Mouse (Mus musculus) gastrocnemius, adult 8-10 months (tissue): Measurements from ENCODE around the gene Hspa12b. TPM values are rescaled to one million over a fixed set of nuclear protein-coding genes. Genes with fewer than 3 reads are reported as not detected.

Experiments used
- DNase-seq, 2 experiments: peaks; one replicate each; pipeline ENCODE4 v3.0.0; 2022; ENCODE audit warnings: low spot score in 2 of 2
- total RNA-seq, 4 experiments: library from RNA; stranded (reverse); gene quantifications; 2 replicates each; pipeline ENCODE4 v1.2.4; 2022

Gene Hspa12b
- total RNA-seq, 4 experiments from 2014 or later, result 6.8 to 9.2 (median 6.9) TPM

DNA sequence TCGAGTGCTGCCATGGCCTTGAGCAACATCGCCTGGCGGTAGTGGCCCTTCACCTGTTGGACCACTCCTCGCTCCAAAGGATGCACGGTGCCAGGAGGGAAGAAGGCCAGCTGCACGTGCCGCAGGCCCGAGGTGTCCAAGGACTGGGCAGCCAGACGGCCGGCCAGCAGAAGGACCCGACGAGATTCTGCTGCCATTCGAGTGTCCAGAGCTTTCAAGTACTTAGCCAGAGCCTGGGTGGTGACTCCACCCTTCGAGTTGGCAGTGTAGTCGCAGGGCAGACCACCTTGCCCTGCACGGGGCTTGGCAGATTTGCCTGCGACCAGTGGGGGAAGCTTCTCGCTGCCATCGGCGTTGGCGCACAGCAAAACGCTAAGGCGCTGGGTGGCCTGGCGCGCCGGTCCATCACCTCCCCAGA lies 51.8 kb downstream of the Hspa12b start:
- no peak for DNase-seq

DNA sequence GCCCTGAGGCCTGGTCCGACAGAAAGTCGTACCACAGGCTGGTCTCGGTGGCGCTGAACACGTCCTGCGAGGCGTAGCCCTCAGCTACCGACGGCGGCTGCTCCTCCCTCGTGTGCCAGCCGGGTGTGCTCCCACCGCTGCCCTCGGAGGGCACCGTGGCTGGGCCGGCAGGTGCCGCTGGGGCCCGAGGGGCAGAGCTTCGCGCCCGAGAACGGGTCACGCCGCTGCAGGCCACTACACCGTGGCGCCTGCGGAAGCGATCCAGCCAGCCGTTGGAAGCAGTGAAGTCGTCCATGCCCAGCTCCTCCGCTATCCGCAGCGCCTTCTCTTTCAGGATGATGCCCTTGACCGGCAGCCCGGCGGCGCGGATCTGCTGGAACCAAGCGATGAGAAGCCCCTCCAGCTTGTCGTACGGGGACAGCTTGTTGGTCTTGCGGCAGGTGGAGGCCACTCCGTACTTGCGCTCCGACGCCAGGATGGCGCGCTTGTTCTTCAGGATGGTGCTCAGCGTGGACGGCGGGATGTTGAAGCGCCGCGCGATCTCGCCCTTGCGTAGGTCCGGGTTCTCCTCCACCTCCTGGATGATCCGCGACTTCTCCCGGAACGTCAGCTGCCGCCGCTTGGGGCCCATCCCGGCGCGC lies 52.3 kb downstream of the Hspa12b start:
- peak; percentile 20 to 35 for DNase-seq

GRCm38 (mm10) chr2:131179990-131180587 lies 53.0 kb downstream of the Hspa12b start, which contains the start of gene Cenpb:
TSS of gene Cenpb (minus strand) at chr2:131180067.
- peak; percentile 72 to 85 for DNase-seq

DNA sequence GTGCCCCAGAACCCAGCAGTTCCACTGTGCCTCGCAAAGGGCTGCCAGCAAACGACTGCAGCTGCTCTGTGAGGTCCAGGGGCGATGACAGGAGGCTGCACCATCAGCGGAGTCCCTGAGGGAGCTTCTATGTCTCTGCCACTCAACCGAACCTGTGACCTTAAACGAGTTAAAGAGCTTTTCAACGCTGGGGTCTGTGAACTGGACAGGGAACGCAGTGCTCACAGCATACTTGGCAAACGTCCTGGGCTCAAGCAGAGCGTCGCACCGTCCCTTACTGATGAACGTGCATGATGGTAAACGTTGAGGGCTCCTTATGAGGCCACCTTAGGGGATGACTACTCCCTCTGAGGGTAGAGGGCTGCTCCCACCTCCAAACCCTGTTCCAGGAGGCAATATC lies 59.3 kb downstream of the Hspa12b start:
- peak in 1 of 2 experiments; percentile 14 for DNase-seq

GRCm38 (mm10) chr2:131186771-131187601 lies 59.9 kb downstream of the Hspa12b start, which contains the start of the genes Cdc25b and Spef1:
TSS of gene Cdc25b (plus strand) at chr2:131186949.
TSS of gene Spef1 (minus strand) at chr2:131187282.
- DNase-seq, result peak; percentile 61 to 76

DNA sequence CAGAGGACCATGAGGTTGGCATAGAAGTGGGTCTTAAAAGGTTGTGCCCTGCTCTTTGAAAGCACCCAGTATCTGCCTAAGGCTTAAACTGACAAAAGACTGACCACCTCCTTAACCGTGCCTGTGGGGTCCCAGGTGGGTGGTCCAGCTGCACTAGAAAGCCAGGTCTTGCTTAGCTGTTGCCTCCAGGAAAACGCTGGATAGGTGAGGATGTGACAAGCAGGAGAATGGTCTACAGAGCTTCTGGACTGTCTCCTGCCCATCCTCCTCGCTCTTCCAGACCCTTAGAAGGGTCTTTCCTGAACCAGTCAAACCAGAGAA lies 60.5 kb downstream of the Hspa12b start:
- no peak for DNase-seq

DNA sequence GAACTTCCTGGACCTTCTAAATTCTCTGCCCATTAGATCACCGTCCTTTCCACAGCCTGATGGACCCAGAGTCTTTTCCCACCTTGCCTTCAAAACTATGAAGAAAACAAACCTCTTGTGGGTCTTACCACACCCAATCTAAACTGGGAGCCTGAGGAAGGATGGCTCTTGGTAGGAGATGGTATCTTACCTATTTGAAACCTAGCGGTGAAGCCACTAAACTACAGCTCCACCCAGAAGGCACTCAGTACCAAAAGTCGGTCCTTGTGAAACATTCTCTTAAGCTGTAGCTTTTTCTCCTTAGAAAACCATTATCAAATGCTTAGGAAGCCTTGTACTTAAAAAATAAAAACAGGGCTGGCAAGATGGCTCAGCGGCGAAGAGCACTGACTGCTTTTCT lies 61.2 kb downstream of the Hspa12b start:
- no peak for DNase-seq

- peak in 1 of 2 experiments; percentile 56 for DNase-seq
These were observed 62.6 kb downstream of the Hspa12b start for GRCm38 (mm10) chr2:131189521-131190309.

DNA sequence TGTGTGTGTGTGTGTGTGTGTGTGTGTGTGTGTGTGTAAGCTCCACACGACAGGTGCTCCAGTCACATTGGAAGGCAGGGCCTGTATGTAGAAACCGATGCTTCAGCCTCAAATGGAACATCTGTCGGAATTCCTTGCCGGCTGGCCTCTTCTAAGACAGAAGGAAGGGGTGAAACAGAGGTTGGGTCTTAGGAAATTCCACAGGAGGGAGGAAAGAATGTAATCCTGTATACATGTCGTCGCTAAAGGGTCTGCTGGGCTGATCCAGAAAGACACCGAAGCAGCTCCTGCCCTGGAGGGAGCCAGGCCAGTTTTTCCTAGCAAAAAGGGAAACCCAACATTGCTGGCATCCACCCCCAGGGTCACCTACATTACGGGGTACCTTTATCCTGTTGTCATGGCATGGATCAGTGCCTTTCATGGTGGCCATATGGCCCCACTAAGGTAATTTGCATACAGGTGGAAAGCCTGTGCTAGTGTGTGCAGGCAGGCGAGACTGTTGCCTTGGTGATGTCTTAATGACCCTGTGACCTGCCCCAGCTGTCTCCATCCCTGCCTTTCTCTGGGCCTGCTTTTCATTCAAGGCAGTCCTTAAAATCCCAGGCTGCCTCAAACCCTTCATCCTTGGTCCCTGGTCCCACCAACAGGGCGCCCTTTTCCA lies 63.4 kb downstream of the Hspa12b start:
- DNase-seq, result no peak

GRCm38 (mm10) chr2:131191005-131191390 lies 63.9 kb downstream of the Hspa12b start:
- DNase-seq, result no peak

Other genes with a start within 250 kb of the Hspa12b start
- gene 4930402H24Rik, start 220.9 kb upstream of the Hspa12b start, total RNA-seq, result 1 to 10 TPM; 2.0 to 4.0 (median 2.9) TPM
- 10 to 100 TPM; 11.4 to 15.0 (median 12.0) TPM for gene Atrn, start 220.8 kb upstream of the Hspa12b start, total RNA-seq
- 1 to 10 TPM in 3 of 4 experiments, under 1 TPM in 1; 0.92 to 1.7 (median 1.3) TPM for gene Gfra4, start 84.2 kb upstream of the Hspa12b start, total RNA-seq
- gene Adam33, start 63.5 kb upstream of the Hspa12b start, total RNA-seq, result 1 to 10 TPM in 3 of 4 experiments, under 1 TPM in 1; 0.82 to 1.8 (median 1.3) TPM
- gene Siglec1, start 40.5 kb upstream of the Hspa12b start, total RNA-seq, result under 1 TPM; 0.19 to 0.72 (median 0.47) TPM
- gene Gm11037, start 6.2 kb downstream of the Hspa12b start, total RNA-seq, result not detected
- 1 to 10 TPM; 2.6 to 5.9 (median 4.4) TPM for gene 1700037H04Rik, start 32.8 kb downstream of the Hspa12b start, total RNA-seq
- 10 to 100 TPM; 77.4 to 89.0 (median 82.6) TPM for gene Cenpb, start 52.8 kb downstream of the Hspa12b start, total RNA-seq
- gene Cdc25b, start 59.7 kb downstream of the Hspa12b start, total RNA-seq, result 1 to 10 TPM; 1.2 to 2.3 (median 1.9) TPM
- 1 to 10 TPM in 3 of 4 experiments, under 1 TPM in 1; 0.94 to 1.7 (median 1.5) TPM for gene Spef1, start 60.0 kb downstream of the Hspa12b start, total RNA-seq
- gene Ap5s1, start 79.8 kb downstream of the Hspa12b start, total RNA-seq, result 10 to 100 TPM; 10.7 to 21.6 (median 18.7) TPM
- 10 to 100 TPM; 39.9 to 46.3 (median 43.4) TPM for gene Mavs, start 106.8 kb downstream of the Hspa12b start, total RNA-seq
- gene Pank2, start 135.2 kb downstream of the Hspa12b start, total RNA-seq, result 10 to 100 TPM; 18.9 to 25.4 (median 23.8) TPM
- 1 to 10 TPM; 1.4 to 2.3 (median 1.4) TPM for gene Rnf24, start 225.6 kb downstream of the Hspa12b start, total RNA-seq